Mouse (Mus musculus): ENCODE measurements around the gene Plcb3. TPM values are rescaled to one million over a fixed set of nuclear protein-coding genes. Genes with fewer than 3 reads are reported as not detected.
A peak's percentile ranks its signal among the peaks of the same experiment; 100 is the strongest.
"Not testable (repeated sequence)": the region's sequence is repeated elsewhere in the genome, so short reads cannot be mapped to it uniquely, and the experiment has no call there.

Gene Plcb3
- polyA plus RNA-seq, 1 experiment from 2014 or later: 20.6 TPM

DNA sequence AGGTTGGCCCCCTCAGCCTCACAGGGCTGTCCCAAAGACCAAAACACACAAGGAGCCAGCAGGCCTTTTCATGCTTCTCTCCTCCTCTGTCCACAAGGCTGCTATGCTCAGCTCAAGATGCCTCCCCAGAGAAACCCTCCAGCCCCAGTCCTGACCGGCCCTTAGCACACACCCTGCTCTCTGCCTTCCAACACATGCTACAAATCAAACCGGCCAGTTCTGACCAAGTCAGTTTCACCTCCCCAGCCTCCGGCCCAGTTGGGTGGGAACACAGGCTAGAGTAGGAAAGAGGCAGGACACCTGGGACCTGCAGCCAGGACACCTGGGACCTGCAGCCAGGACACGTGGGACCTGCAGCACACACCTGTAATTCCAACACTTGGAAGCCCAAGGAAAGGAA, 59.8 kb downstream of the Plcb3 start:
- no peak overlapping the region for H3K9ac ChIP-seq (ENCODE audit: low read depth, low read length)
- H3K27me3 ChIP-seq (replicated peaks; ENCODE audit: control insufficient read depth, insufficient read depth, low read length): no peaks in the 10 kb centered on the region
- 85% methylated on average over 4 of the region's 4 CpGs for WGBS
- DNase-seq (ENCODE audit: low spot score): no peak
- peaks cover 29% of the 10 kb centered on the region for H3K36me3 ChIP-seq (ENCODE audit: control insufficient read depth, insufficient read depth, low read length)
- no peak overlapping the region for H3K27ac ChIP-seq (ENCODE audit: low read depth, low read length)
- no peak for ATAC-seq (replicated peaks; ENCODE audit: low FRiP score)
- H3K4me1 ChIP-seq (replicated peaks; ENCODE audit: control insufficient read depth, insufficient read depth, low read length): peaks cover 27% of the 10 kb centered on the region
- no peaks in the 10 kb centered on the region for H3K9me3 ChIP-seq (ENCODE audit: control insufficient read depth, low read length)
- no peak overlapping the region for H3K4me3 ChIP-seq (ENCODE audit: low read depth, low read length)
- no peak overlapping the region for H3K4me2 ChIP-seq

DNA sequence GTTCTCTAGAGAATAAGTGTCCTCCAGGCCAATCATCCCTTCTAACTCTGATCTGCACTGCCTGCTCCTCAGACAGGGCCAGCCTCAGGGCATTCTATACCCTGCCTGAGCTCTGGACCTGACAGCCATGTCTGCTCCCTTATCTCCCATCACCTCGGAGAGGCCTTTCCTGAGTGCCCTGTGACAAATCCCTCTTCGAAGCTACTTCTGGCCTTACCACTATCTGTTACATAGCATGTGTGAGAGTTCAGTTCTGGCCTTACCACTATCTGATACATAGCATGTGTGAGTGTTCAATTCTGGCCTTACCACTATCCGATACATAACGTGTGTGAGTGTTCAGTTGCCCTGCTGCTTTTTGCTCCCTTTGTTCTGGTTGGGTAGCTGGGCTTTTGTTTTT, 61.0 kb downstream of the Plcb3 start:
- Histone ChIP-seq H3K36me3 (ENCODE audit: control insufficient read depth, insufficient read depth, low read length) (peaks cover 30% of the 10 kb centered on the region), H3K27ac (ENCODE audit: low read depth, low read length) (peak overlapping the region; percentile 75; the same call in 1 of the 2 replicates), H3K9me3 (ENCODE audit: control insufficient read depth, low read length) (no peaks in the 10 kb centered on the region), H3K4me1 (replicated peaks; ENCODE audit: control insufficient read depth, insufficient read depth, low read length) (peaks cover 27% of the 10 kb centered on the region), H3K9ac (ENCODE audit: low read depth, low read length) (peak overlapping the region; percentile 4), H3K27me3 (replicated peaks; ENCODE audit: control insufficient read depth, insufficient read depth, low read length) (no peaks in the 10 kb centered on the region), H3K4me3 (ENCODE audit: low read depth, low read length) (no peak overlapping the region), H3K4me2 (no peak overlapping the region)
- ATAC-seq (replicated peaks; ENCODE audit: low FRiP score) (peak; percentile 74), DNase-seq (ENCODE audit: low spot score) (no peak)
- 41% methylated on average over 4 of the region's 4 CpGs for WGBS

- Histone ChIP-seq H3K4me2 (no peak overlapping the region), H3K9ac (ENCODE audit: low read depth, low read length) (no peak overlapping the region), H3K4me3 (ENCODE audit: low read depth, low read length) (no peak overlapping the region), H3K9me3 (ENCODE audit: control insufficient read depth, low read length) (no peaks in the 10 kb centered on the region), H3K36me3 (ENCODE audit: control insufficient read depth, insufficient read depth, low read length) (peaks cover 30% of the 10 kb centered on the region), H3K27me3 (replicated peaks; ENCODE audit: control insufficient read depth, insufficient read depth, low read length) (no peaks in the 10 kb centered on the region), H3K27ac (ENCODE audit: low read depth, low read length) (no peak overlapping the region), H3K4me1 (replicated peaks; ENCODE audit: control insufficient read depth, insufficient read depth, low read length) (peaks cover 23% of the 10 kb centered on the region)
- WGBS: 86% methylated on average over 9 of the region's 9 CpGs
- ATAC-seq (replicated peaks; ENCODE audit: low FRiP score) (no peak), DNase-seq (ENCODE audit: low spot score) (no peak)
Observed at GRCm38 (mm10) chr19:6914540-6914939, 61.7 kb downstream of the Plcb3 start.

DNA sequence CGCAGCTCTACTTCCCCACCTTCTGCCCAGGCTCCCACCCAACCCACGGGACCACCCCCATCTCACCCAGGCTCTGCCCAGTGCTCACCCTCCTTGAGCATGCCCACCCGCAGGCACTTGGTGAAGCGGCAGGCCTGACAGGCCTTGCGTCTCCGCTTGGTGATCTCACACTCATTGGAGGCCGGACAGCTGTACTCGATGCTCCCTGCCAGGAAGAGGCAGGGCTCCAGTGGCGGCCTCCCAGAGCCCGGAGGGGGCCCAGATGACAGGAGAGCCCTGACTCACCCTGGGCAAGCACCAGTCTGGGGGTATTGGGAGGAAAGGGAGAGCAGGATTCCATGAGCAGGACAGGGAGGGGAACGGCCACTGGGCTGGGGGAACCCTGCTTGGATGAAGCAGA, 62.3 kb downstream of the Plcb3 start:
- Histone ChIP-seq H3K4me3 (ENCODE audit: low read depth, low read length) (no peak overlapping the region), H3K27ac (ENCODE audit: low read depth, low read length) (no peak overlapping the region), H3K9me3 (ENCODE audit: control insufficient read depth, low read length) (no peaks in the 10 kb centered on the region), H3K9ac (ENCODE audit: low read depth, low read length) (no peak overlapping the region), H3K4me1 (replicated peaks; ENCODE audit: control insufficient read depth, insufficient read depth, low read length) (peaks cover 23% of the 10 kb centered on the region), H3K27me3 (replicated peaks; ENCODE audit: control insufficient read depth, insufficient read depth, low read length) (no peaks in the 10 kb centered on the region), H3K4me2 (no peak overlapping the region), H3K36me3 (ENCODE audit: control insufficient read depth, insufficient read depth, low read length) (peaks cover 28% of the 10 kb centered on the region)
- 82% methylated on average over 11 of the region's 11 CpGs for WGBS
- ATAC-seq (replicated peaks; ENCODE audit: low FRiP score) (no peak), DNase-seq (ENCODE audit: low spot score) (no peak)

- peaks cover 29% of the 10 kb centered on the region for H3K4me1 ChIP-seq (replicated peaks; ENCODE audit: control insufficient read depth, insufficient read depth, low read length)
- no peak overlapping the region for H3K27ac ChIP-seq (ENCODE audit: low read depth, low read length)
- H3K4me2 ChIP-seq: no peak overlapping the region
- DNase-seq (ENCODE audit: low spot score): no peak
- H3K36me3 ChIP-seq (ENCODE audit: control insufficient read depth, insufficient read depth, low read length): peaks cover 28% of the 10 kb centered on the region
- 80% methylated on average over 6 of the region's 6 CpGs for WGBS
- H3K9me3 ChIP-seq (ENCODE audit: control insufficient read depth, low read length): no peaks in the 10 kb centered on the region
- no peak overlapping the region for H3K9ac ChIP-seq (ENCODE audit: low read depth, low read length)
- ATAC-seq (replicated peaks; ENCODE audit: low FRiP score): no peak
- H3K27me3 ChIP-seq (replicated peaks; ENCODE audit: control insufficient read depth, insufficient read depth, low read length): no peaks in the 10 kb centered on the region
- H3K4me3 ChIP-seq (ENCODE audit: low read depth, low read length): no peak overlapping the region
Observed at GRCm38 (mm10) chr19:6913036-6913435, 63.2 kb downstream of the Plcb3 start.

- H3K36me3 ChIP-seq (ENCODE audit: control insufficient read depth, insufficient read depth, low read length): peaks cover 28% of the 10 kb centered on the region
- DNase-seq (ENCODE audit: low spot score): peak; percentile 32
- H3K9me3 ChIP-seq (ENCODE audit: control insufficient read depth, low read length): no peaks in the 10 kb centered on the region
- peak overlapping the region; percentile 3; the same call in 1 of the 2 replicates for H3K4me3 ChIP-seq (ENCODE audit: low read depth, low read length)
- no peak overlapping the region for H3K9ac ChIP-seq (ENCODE audit: low read depth, low read length)
- no peaks in the 10 kb centered on the region for H3K27me3 ChIP-seq (replicated peaks; ENCODE audit: control insufficient read depth, insufficient read depth, low read length)
- peaks cover 35% of the 10 kb centered on the region for H3K4me1 ChIP-seq (replicated peaks; ENCODE audit: control insufficient read depth, insufficient read depth, low read length)
- H3K4me2 ChIP-seq: no peak overlapping the region
- ATAC-seq (replicated peaks; ENCODE audit: low FRiP score): no peak
- 90% methylated on average over 15 of the region's 15 CpGs for WGBS
- no peak overlapping the region for H3K27ac ChIP-seq (ENCODE audit: low read depth, low read length)
Observed at GRCm38 (mm10) chr19:6912205-6912970, 63.9 kb downstream of the Plcb3 start.

GRCm38 (mm10) chr19:6911101-6912074, 64.9 kb downstream of the Plcb3 start:
- 86% methylated on average over 19 of the region's 19 CpGs for WGBS
- H3K9ac ChIP-seq (ENCODE audit: low read depth, low read length): peak overlapping the region; percentile 42
- peak overlapping the region; percentile 89 for H3K4me2 ChIP-seq
- H3K9me3 ChIP-seq (ENCODE audit: control insufficient read depth, low read length): no peaks in the 10 kb centered on the region
- ATAC-seq (replicated peaks; ENCODE audit: low FRiP score) (no peak), DNase-seq (ENCODE audit: low spot score) (peak; percentile 31)
- H3K27me3 ChIP-seq (replicated peaks; ENCODE audit: control insufficient read depth, insufficient read depth, low read length): no peaks in the 10 kb centered on the region
- H3K4me1 ChIP-seq (replicated peaks; ENCODE audit: control insufficient read depth, insufficient read depth, low read length): peaks cover 33% of the 10 kb centered on the region
- peak overlapping the region; percentile 77 for H3K4me3 ChIP-seq (ENCODE audit: low read depth, low read length)
- peak overlapping the region; percentile 47 for H3K27ac ChIP-seq (ENCODE audit: low read depth, low read length)
- H3K36me3 ChIP-seq (ENCODE audit: control insufficient read depth, insufficient read depth, low read length): peaks cover 33% of the 10 kb centered on the region

- ATAC-seq (replicated peaks; ENCODE audit: low FRiP score): peak; percentile 63
- H3K9me3 ChIP-seq (ENCODE audit: control insufficient read depth, low read length); H3K27me3 ChIP-seq (replicated peaks; ENCODE audit: control insufficient read depth, insufficient read depth, low read length): not testable (repeated sequence)
- H3K4me3 ChIP-seq (ENCODE audit: low read depth, low read length): peak overlapping the region; percentile 77
- H3K36me3 ChIP-seq (ENCODE audit: control insufficient read depth, insufficient read depth, low read length): peaks cover 40% of the 10 kb centered on the region
- H3K4me2 ChIP-seq: peak overlapping the region; percentile 89
- peak overlapping the region; percentile 84 for H3K9ac ChIP-seq (ENCODE audit: low read depth, low read length)
- peaks cover 24% of the 10 kb centered on the region for H3K4me1 ChIP-seq (replicated peaks; ENCODE audit: control insufficient read depth, insufficient read depth, low read length)
- peak; percentile 67 for DNase-seq (ENCODE audit: low spot score)
- 1% methylated on average over 30 of the region's 30 CpGs for WGBS
- peak overlapping the region; percentile 99 for H3K27ac ChIP-seq (ENCODE audit: low read depth, low read length)
Observed at GRCm38 (mm10) chr19:6910306-6910705, 66.0 kb downstream of the Plcb3 start.
